Mouse (Mus musculus) gastrocnemius, postnatal 4 days (tissue): ENCODE measurements around the gene Defa2. TPM values are rescaled to one million over a fixed set of nuclear protein-coding genes. Genes with fewer than 3 reads are reported as not detected.
"Not testable (repeated sequence)": the region's sequence is repeated elsewhere in the genome, so short reads cannot be mapped to it uniquely, and the experiment has no call there.

ENCODE experiments used
- DNase-seq, 2 experiments: peaks; one replicate each; pipeline ENCODE4 v3.0.0; 2021 to 2022; ENCODE audit warnings: low spot score in 2 of 2, mixed read lengths in 2 of 2
- long read RNA-seq, 2 experiments: library from polyadenylated mRNA; stranded (forward); transcript quantifications; one replicate each; pipeline ENCODE4 v2.0.0; 2021
- total RNA-seq, 2 experiments: library from RNA; stranded (reverse); gene quantifications; 2 replicates each; pipeline ENCODE4 v1.2.3; 2021

The Defa2 gene
- not detected for total RNA-seq
- long read RNA-seq, experiment 1: 0 reads
- long read RNA-seq, experiment 2: 0 reads

GRCm38 (mm10) chr8:21378215-21378614 lies at the start of gene Defa2:
Gene Defa2, plus strand, starts transcription at chr8:21378515.
- DNase-seq: not testable (repeated sequence)

GRCm38 (mm10) chr8:21391511-21391910 lies 13.2 kb downstream of the Defa2 start, which contains the start of gene Defa33:
Gene Defa33, plus strand, starts transcription at chr8:21391811.
- DNase-seq: not testable (repeated sequence)

GRCm38 (mm10) chr8:21427111-21427510 lies 48.8 kb downstream of the Defa2 start, which contains the start of gene Defa36:
Gene Defa36, plus strand, starts transcription at chr8:21427411.
- DNase-seq: not testable (repeated sequence)

Other genes with a start within 250 kb of the Defa2 start
- gene Defa30, start 243.9 kb upstream of the Defa2 start, total RNA-seq: not detected
- gene Defa22, start 216.2 kb upstream of the Defa2 start, total RNA-seq: not detected
- not detected for gene Defa31, start 186.9 kb upstream of the Defa2 start, total RNA-seq
- not detected for gene Gm15293, start 177.0 kb upstream of the Defa2 start, total RNA-seq
- not detected for gene Gm15292, start 128.8 kb upstream of the Defa2 start, total RNA-seq
- gene Defa27, start 63.0 kb upstream of the Defa2 start, total RNA-seq: not detected
- gene Defa29, start 51.5 kb upstream of the Defa2 start, total RNA-seq: not detected
- gene Defa33, start 13.3 kb downstream of the Defa2 start, total RNA-seq: not detected
- gene Defa36, start 48.9 kb downstream of the Defa2 start, total RNA-seq: not detected
- gene Gm7849, start 78.0 kb downstream of the Defa2 start, total RNA-seq: not detected
- gene Defa20, start 130.7 kb downstream of the Defa2 start, total RNA-seq: not detected
- not detected for gene Defa32, start 150.5 kb downstream of the Defa2 start, total RNA-seq
- not detected for gene Defa37, start 186.9 kb downstream of the Defa2 start, total RNA-seq
- not detected for gene Defa28, start 204.5 kb downstream of the Defa2 start, total RNA-seq
- gene Gm7861, start 216.0 kb downstream of the Defa2 start, total RNA-seq: not detected
- gene Defa26, start 239.7 kb downstream of the Defa2 start, total RNA-seq: not detected